8 mouse cellular contexts compared by ENCODE assay signal in genomic region chrX:138170146-138170545, GRCm38 (mm10). TPM values are rescaled to one million over a fixed set of nuclear protein-coding genes. Genes with fewer than 3 reads are reported as not detected.
DNase-seq lines count a peak whose midpoint lies in the region; ATAC-seq and TF ChIP-seq lines count a peak whose summit lies in the region.
"Had no signal": no experiment of that assay in that cellular context is flagged by ENCODE, and none has a peak within 500 bp of the region (broad histone marks: within the 10 kb centered on the region; RNA-seq: fewer than 3 reads in every experiment).

No protein-coding gene starts in this region.

- TF ChIP-seq POLR2A in kidney, adult 2 months (IDR thresholded peaks at IDR 0.05; ENCODE audit: low read depth, low read length) = no peak

- no peak overlapping the region for H3K4me2 ChIP-seq in kidney, embryonic 15.5 days
- H3K4me2 ChIP-seq: limb, embryonic 12.5 days had no signal

- H3K9me3 ChIP-seq in kidney, embryonic 15.5 days (replicated peaks) = no peaks in the 10 kb centered on the region
- H3K9me3 ChIP-seq: limb, embryonic 12.5 days had no signal

- no peaks in the 10 kb centered on the region for H3K27me3 ChIP-seq in kidney, adult 2 months (replicated peaks; ENCODE audit: control insufficient read depth, insufficient read depth, low read length)
- H3K27me3 ChIP-seq in kidney, embryonic 15.5 days = peaks cover 10% of the 10 kb centered on the region
- H3K27me3 ChIP-seq: limb, embryonic 12.5 days had no signal

- DNase-seq in kidney, adult 2 months = peak; percentile 9
- DNase-seq in right cerebral cortex, adult 2 months (ENCODE audit: low spot score in 2 of 2) = peak; percentile 4
- DNase-seq in right cerebral cortex, postnatal 14 days = no peak
- peak; percentile 2 for DNase-seq in embryo, embryonic 9.5 days (ENCODE audit: extremely low spot score)
- DNase-seq in thymus, postnatal 0 days (ENCODE audit: low spot score) = no peak
- no peak for DNase-seq in right cerebral cortex, adult 18-20 months

- H3K27ac ChIP-seq in kidney, adult 2 months (ENCODE audit: insufficient read depth, low read depth, low read length) = no peak overlapping the region
- H3K27ac ChIP-seq in kidney, embryonic 15.5 days = no peak overlapping the region
- H3K27ac ChIP-seq: limb, embryonic 12.5 days had no signal

- H3K4me3 ChIP-seq in kidney, adult 2 months (ENCODE audit: insufficient read depth, low read depth, low read length) = no peak overlapping the region
- H3K4me3 ChIP-seq in kidney, embryonic 15.5 days (replicated peaks) = no peak overlapping the region
- H3K4me3 ChIP-seq: limb, embryonic 12.5 days had no signal

- H3K4me1 ChIP-seq in kidney, adult 2 months (ENCODE audit: control insufficient read depth, insufficient read depth, low read length) = no peaks in the 10 kb centered on the region
- H3K4me1 ChIP-seq in kidney, embryonic 15.5 days = no peaks in the 10 kb centered on the region
- H3K4me1 ChIP-seq: limb, embryonic 12.5 days had no signal

- no peak for ATAC-seq in kidney, embryonic 15.5 days (replicated peaks; ENCODE audit: low FRiP score)

- H3K9ac ChIP-seq in kidney, embryonic 15.5 days = no peak overlapping the region
- H3K9ac ChIP-seq: limb, embryonic 12.5 days had no signal

- WGBS in kidney, adult 2 months = 6% methylated on average over 3 of the region's 3 CpGs
- WGBS in kidney, embryonic 15.5 days = 18% methylated on average over 3 of the region's 3 CpGs

- TF ChIP-seq CTCF in kidney, adult 2 months (conservative IDR thresholded peaks at IDR 0.05; ENCODE audit: insufficient read depth, insufficient read length, low read depth, low read length) = no peak

- H3K36me3 ChIP-seq in kidney, adult 2 months (ENCODE audit: control insufficient read depth, insufficient read depth, low read length) = no peaks in the 10 kb centered on the region
- H3K36me3 ChIP-seq in kidney, embryonic 15.5 days = no peaks in the 10 kb centered on the region
- H3K36me3 ChIP-seq: limb, embryonic 12.5 days had no signal

RNA-seq across cellular contexts. Expression of gene Tex13a, which starts 39.2 kb away (rescaled TPM):
- not detected in 2 replicates for polyA plus RNA-seq in kidney, adult 2 months (2012; rRNA removed)
- polyA plus RNA-seq in kidney, embryonic 15.5 days (2015; fragmentation: Nextera tagmentation; extraction: Ambion mirVana) = not detected in 2 replicates
- polyA plus RNA-seq in thymus, postnatal 0 days (2015; fragmentation: Nextera tagmentation; extraction: Ambion mirVana) = not detected in 2 replicates
- polyA plus RNA-seq: limb, embryonic 12.5 days had no signal

Comparison
In these comparisons a context has a peak if more than half of its experiments do, and no peak if none do; other contexts are left out.
1. DNase-seq: peak in kidney, adult 2 months (single experiment), right cerebral cortex, adult 2 months (2 of 2) and embryo, embryonic 9.5 days (single experiment); none in right cerebral cortex, postnatal 14 days (single experiment), thymus, postnatal 0 days (single experiment) and right cerebral cortex, adult 18-20 months (single experiment).